Mouse (Mus musculus): ENCODE data around the gene Pxmp2.

GRCm38 (mm10) chr5:110230780-110231461, 55.1 kb downstream of the Pxmp2 start, which contains the start of gene Ankle2:
- TF ChIP-seq CTCF (IDR thresholded peaks at IDR 0.05; ENCODE audit: control insufficient read depth, insufficient read depth, insufficient read length) (no peak), MYOG (IDR thresholded peaks at IDR 0.05; ENCODE audit: control insufficient read depth, extremely low read depth, insufficient read length) (no peak), MAX (IDR thresholded peaks at IDR 0.05) (peak; percentile 99), USF1 (IDR thresholded peaks at IDR 0.05; ENCODE audit: low read depth) (no peak), MYOD1 (IDR thresholded peaks at IDR 0.05; ENCODE audit: control insufficient read depth, insufficient read length, low read depth) (no peak)
